Mouse (Mus musculus): Measurements from ENCODE around the gene Rab30.

Rab30 gene

DNA sequence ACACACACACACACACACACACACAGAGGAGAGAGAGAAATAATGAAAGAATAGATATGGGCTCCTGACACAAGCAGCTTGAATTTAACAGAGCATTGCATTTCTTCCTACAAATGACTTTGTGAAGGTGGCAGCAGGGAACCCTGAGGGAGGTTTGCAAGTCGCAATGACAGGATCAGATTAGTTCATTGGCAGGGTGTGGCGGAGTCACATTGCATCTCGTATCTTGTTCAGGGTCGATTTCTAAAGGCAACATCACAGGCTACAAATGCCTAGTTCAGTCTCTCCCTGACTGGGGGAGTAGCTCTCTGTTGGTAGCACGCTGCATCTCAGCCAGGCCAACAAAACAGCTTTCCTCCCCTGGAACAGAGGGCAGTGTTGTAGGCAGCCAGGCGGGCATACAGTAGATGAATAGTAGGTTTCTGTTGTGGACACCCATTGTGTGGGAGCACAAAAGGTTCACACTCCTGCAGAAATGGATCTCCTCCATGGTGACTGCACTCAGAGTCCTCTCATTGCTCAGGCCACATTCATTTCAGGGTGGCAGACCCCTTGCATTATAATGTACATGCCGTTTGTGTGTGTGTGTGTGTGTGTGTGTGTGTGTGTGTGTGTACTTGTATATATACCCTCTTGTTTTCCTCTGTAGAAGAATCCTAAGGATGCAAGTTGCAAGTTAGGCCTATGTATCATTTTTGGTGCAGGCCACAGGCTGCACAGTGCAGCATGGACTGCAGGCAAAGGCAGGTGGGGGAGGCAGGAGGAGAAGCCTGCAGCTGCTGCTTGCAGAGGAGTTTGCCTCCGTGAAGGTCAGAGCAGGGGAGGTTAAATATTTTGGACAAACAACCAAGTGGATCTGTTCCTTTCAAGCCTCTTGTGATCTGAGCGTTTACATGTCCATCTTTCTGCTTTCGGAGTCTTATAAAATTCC lies 58.5 kb downstream of the Rab30 start:
- peak in 1 of 2 experiments; percentile 38 for DNase-seq (ENCODE audit: low spot score in 2 of 2)

GRCm38 (mm10) chr7:92802158-92802557 lies 60.8 kb downstream of the Rab30 start:
- DNase-seq (ENCODE audit: low spot score in 2 of 2), result no peak

DNA sequence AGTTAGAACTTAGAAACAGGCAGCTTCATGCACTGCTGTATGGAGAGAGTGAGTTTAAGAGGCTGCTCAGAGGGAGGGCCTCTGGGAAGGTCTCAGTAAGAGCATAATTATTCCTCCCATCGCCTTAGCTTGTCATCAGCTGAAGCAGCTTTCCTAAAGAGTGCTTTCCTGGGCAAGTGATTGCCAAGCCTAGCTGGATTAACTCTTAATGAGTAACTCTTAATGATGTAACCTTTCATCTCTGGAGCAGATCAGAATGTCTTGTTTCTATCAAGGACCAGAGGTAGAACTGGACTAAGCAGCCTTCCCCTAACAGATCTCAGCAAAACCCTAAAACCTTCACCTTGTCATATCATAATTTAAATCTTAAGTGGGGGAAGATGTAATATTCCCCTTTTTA lies 61.8 kb downstream of the Rab30 start:
- no peak for DNase-seq (ENCODE audit: low spot score in 2 of 2)

DNA sequence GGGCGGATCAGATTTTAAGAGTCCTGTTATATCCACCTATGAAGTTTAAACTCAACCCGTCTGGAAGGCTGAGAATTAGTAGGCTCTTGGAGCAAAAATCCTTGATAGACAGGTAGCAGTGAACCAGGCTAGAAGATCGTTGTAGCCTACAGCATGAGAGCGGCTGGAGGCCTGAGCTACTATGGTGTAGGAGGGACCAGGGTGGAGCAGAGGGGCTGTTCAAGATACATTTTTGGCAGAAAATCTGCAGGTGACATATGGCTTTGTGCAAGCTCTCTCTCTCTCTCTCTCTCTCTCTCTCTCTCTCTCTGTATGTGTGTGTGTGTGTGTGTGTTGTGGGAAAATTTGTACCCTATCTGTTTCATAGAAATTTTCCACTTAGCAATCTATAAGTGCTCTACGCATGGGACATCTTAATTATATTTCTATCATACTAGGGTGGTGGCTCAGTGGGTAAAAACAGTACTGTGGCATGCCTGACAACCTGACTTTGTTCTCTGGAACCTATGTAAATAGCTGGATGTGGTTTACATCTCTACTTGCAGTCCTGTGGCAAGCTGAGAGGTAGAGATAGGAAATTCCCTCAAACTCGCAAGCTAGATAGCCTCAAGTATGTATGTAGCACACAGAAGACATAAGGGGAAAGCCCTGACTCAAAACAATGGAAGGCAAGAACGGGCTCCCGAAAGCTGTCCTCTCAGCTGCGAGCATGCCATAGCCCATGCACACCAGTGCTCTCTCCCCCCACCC lies 63.7 kb downstream of the Rab30 start:
- no peak for DNase-seq (ENCODE audit: low spot score in 2 of 2)

DNA sequence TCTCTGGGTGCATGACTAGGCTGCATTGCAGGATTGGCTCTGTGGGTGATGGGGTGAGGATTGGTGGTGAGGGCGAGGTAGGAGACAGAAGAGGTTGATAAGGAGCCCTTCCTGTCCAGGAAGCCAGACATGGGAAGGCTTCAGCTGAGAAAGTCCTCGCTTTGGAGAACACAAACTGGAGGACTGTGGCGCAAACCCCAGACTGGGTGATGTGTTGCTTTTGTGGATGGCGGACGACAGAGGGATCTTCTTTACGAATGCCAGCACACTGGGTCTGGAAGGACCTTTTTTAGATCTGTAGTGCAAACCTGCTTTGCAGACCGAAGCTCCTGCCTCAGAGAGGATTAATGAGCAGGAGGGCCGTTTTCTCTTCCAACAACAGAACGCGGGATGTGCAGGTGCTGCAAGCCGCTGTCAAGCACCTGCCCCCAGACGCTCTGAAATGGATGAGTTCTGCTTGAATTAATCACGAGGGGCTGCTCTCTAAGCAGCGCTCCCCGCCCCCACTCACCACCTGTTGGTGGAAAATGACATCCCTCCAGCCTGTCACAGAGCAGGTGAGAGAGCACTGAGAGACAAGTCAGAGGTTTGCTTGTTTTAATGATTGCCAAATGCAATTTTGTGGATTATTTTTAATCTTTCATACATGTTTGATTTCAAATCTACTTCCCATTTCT lies 65.2 kb downstream of the Rab30 start:
- DNase-seq (ENCODE audit: low spot score in 2 of 2), result peak; percentile 61 to 64

GRCm38 (mm10) chr7:92807482-92807881 lies 66.1 kb downstream of the Rab30 start:
- DNase-seq (ENCODE audit: low spot score in 2 of 2), result peak in 1 of 2 experiments; percentile 39

- DNase-seq (ENCODE audit: low spot score in 2 of 2), result no peak
Observed at GRCm38 (mm10) chr7:92811667-92812279, 70.4 kb downstream of the Rab30 start.

DNA sequence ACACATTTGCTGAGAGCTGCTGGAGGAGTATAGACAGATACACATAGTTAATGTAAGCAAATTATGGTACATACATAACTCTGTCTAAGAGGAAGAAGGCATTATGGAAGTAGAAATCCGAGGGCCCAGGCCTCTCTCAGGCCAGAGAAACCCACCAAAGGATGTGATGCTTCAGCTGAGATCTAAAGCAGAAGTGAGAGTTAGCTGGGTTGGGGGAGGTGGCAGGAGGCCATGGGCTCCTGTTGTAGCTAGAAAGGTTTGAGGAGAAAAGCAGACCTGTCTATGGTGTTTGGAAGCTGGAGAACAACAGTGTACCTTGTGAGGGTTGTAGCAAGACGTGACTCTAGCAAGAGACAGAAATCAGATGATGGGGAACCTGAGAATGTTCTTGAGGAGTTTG lies 75.8 kb downstream of the Rab30 start:
- no peak for DNase-seq (ENCODE audit: low spot score in 2 of 2)

GRCm38 (mm10) chr7:92817886-92818285 lies 76.5 kb downstream of the Rab30 start:
- no peak for DNase-seq (ENCODE audit: low spot score in 2 of 2)

- DNase-seq (ENCODE audit: low spot score in 2 of 2), result no peak
Observed at GRCm38 (mm10) chr7:92819656-92820055, 78.3 kb downstream of the Rab30 start.

DNA sequence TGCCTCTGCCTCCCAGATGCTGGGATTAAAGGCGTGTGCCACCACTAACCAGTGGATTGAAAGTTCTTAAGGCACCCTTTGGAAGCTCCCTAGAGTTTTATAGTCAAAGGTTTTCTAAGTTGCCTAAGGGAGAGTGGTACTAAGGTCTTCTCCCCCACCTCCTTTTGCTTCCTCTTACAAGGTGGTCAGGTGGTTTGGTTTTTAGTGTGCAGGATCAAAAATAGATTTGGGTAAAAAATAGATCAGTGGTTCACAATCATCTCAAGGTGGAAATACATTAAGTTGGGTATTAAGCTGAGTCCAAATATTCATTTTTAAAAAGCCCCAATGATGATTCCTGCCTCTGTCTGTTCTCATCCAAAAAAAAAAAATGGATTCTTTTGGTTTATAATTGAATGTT lies 79.0 kb downstream of the Rab30 start:
- no peak for DNase-seq (ENCODE audit: low spot score in 2 of 2)

DNA sequence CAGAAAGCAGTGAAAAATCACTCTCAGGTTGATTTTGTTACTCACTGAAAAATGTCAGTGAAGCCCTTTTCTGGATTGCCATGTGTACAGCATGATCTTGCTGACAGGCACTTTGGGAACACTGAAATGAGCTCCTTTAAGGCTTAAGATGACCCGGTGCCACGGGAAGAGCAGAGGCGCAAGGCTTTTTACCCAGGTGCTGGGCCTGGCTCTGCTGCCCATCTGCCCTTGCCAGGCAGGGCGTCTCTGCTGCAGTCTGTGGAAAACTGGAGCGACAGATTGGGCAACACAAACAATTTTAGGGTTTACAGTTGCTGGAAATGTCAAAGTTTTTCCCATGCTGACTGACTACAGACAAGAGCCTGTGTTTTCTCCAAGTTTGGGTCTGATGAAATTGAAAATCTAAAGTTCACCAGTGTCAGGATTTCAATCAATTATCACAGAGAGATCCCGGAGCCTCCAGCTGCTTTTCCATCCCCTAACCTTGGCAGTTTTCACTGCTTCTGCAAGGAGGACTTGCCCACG lies 79.6 kb downstream of the Rab30 start:
- DNase-seq (ENCODE audit: low spot score in 2 of 2), result no peak

DNA sequence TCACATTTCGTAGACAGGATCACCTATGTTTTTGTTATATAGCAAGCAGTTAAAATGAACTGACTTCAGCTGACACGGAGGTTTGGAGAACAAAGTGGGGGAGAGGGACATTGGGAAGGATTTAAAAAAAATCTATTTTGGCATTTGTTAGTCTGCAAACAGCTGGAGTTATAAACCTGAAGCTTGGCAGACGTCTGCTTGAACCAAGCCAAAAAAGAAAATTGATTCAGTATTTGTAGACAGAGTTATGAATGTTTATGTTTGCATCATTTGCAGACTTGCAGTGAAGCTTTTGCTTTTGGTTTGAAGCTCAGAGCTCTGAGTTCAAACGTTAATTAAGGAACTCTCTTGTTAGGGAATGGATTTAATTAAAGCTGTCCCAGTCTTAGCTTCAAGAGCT lies 80.5 kb downstream of the Rab30 start:
- no peak for DNase-seq (ENCODE audit: low spot score in 2 of 2)

DNA sequence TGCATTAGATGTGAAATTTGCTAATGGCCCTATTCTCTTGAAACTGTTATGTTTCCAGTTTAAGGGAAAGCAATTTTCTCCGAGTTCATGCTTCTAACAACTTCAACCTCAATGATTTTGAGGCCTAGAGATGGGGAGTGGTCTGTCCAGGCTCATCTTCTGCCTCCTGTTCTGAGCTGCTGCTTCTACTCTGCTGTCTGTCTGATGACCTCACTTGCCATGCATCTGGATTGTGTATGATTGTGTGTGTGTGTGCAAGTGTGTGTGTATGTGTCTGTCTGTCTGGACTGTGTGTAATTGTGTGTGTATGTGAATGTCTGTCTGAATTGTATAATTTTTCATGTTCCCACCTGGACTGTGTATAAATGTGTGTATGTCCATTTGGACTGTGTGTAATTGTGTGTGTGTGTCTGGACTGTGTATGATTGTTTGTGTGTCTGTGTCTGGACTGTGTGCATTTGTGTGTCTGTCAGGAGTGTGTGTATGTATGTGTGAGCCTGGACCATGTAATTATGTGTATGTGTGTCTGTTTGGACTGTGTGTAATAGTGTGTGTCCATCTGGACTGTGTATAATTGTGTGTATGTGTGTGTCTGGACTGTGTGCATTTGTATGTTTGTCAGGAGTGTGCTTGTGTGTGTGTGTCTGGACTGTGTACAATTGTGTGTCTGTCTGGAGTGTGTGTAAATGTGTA lies 81.2 kb downstream of the Rab30 start:
- DNase-seq (ENCODE audit: low spot score in 2 of 2), result no peak

GRCm38 (mm10) chr7:92826248-92826647 lies 84.8 kb downstream of the Rab30 start:
- no peak for DNase-seq (ENCODE audit: low spot score in 2 of 2)

- no peak for DNase-seq (ENCODE audit: low spot score in 2 of 2)
Observed at GRCm38 (mm10) chr7:92827981-92828380, 86.6 kb downstream of the Rab30 start.

DNA sequence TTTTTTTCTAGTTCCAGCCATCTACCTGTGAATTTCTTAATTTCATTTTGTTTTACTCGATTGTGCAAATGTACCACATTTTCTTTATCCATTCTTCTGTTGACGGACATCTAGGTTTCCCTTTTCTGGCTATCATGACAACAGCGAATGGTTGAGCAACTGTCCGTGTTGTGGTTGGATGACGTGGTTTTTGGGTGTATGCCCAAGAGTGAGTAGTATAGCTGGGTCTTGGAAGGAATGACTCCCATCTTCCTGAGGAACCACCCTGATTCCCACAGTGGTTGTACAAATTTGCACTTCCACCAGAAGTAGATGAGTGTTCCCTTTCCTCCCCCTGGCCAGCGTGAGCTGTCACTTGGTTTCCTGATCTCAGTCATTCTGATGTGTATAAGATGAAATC lies 91.0 kb downstream of the Rab30 start:
- DNase-seq (ENCODE audit: low spot score in 2 of 2), result no peak

GRCm38 (mm10) chr7:92834391-92834790 lies 93.0 kb downstream of the Rab30 start:
- no peak for DNase-seq (ENCODE audit: low spot score in 2 of 2)

DNA sequence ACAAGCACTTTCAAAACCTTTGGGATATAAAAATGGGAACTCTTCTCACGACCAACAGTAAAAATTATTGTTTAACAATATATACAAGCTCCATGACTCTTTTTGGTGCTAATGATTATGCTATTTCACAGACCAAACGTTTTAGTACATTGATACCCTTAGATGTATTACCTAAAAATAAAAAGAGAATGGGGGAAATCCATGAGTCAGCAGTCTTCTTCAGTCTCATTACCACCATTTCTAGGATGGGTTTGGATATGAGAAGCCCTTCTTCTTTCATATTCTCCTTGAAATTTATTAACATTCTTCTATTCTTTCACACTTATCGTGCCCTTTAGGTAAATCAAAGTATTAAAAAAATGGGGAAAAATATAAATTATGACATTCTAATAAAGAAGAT lies 95.0 kb downstream of the Rab30 start:
- no peak for DNase-seq (ENCODE audit: low spot score in 2 of 2)

DNA sequence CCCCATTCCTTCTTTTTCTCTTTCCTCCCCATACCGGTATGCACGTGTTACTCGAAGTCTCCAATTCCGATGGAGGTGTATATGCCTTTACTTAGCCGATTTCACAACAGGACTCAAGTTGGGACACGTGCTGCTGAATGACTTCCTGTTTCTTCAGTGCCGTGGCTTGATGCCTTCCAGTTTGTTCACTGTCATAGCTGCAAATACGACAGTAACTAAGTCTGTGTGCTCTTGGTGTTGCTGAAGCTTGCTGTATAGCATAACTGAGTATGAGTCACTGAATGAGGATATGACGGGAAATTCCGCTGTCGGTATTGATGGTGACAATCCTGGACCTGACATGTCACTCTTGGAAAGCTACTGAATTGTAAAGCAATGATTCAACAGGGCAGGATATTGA lies 95.8 kb downstream of the Rab30 start:
- no peak for DNase-seq (ENCODE audit: low spot score in 2 of 2)

DNA sequence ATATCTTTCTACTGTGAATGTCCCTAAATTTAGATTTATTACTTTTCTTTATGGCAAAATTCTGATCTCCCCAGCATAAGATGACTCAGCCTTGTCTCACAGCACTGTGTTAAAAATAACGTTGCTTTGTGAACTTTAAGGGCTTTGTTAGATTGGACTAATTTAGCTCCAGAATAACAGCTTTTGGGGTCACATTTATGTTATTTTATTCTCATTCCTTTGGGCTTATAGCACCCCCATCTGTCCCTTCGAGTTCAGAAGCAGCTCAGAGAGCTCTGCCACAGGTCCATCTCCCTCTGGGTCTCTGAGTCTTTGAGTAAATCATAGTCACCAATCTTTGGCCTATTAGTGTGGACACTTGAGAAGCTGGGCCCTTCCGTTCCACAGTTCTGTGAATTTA lies 96.5 kb downstream of the Rab30 start:
- no peak for DNase-seq (ENCODE audit: low spot score in 2 of 2)

Data from right cerebral cortex, postnatal 10 days (tissue).